Mouse (Mus musculus) testis, adult 2 months (tissue): Measurements from ENCODE around the gene Arhgap33.

Experiments
- CTCF ChIP-seq: fragments of 200-500 bp; IDR thresholded peaks from 2 replicates; pipeline ENCODE4 v1.5.1; 2012; ENCODE audit warnings: low read depth, mild to moderate bottlenecking, inconsistent platforms, low read length, moderate library complexity; ENCODE audit not compliant: control insufficient read depth, insufficient read depth, insufficient replicate concordance
- POLR2A ChIP-seq: fragments of 200-500 bp; IDR thresholded peaks from 2 replicates; pipeline ENCODE4 v1.6.1; 2012; ENCODE audit warnings: low read depth, mild to moderate bottlenecking, inconsistent platforms, low read length, moderate library complexity; ENCODE audit not compliant: control insufficient read depth

DNA sequence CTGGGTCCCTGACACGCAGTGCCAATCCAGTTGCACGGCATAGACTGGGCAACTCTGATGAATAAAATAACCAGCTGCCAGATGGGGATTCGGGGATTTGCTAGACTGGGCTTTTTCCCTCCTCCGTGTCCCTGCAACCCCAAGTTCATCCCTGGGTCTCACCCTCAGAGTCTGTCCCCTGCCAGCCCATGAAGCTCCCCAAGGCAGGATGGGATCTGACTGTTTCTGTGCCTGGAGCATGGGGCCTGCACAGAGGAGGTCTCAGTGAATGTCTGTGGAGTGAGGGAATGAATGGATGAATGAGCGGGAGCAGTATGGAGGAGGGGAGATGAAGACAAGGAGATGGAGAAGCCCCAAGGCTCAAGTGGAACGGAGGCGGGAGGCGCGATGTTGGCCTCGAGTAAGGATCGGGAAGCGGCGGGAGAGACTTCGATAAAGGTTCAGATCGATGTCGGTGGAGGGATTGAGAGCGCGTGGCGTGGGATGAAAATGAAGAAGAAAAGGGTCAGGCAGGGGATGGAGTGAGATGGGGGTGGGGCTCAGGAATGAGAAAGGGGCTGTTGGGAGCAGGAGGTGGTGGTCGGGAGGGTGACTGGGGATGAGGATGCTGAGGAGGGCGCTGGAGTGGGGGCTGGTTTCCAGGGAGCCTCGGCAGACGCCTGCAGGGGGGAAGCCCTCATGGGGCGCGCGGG is 773 bp downstream of the Arhgap33 start:
- TF ChIP-seq CTCF: no peak
- no peak for TF ChIP-seq POLR2A
